Mouse (Mus musculus) liver, embryonic 18 days (tissue): ENCODE data around the gene Cfb. TPM values are rescaled to one million over a fixed set of nuclear protein-coding genes. Genes with fewer than 3 reads are reported as not detected.

ENCODE experiments used
- polyA plus RNA-seq: library from polyadenylated mRNA; depleted of rRNA; stranded (reverse); fragments of >200 nt; gene quantifications from 2 replicates; pipeline ENCODE4 v1.2.3, GENCODE M21; 2012; rRNA removed

The Cfb gene
- polyA plus RNA-seq = 687 and 748 TPM in 2 replicates

DNA sequence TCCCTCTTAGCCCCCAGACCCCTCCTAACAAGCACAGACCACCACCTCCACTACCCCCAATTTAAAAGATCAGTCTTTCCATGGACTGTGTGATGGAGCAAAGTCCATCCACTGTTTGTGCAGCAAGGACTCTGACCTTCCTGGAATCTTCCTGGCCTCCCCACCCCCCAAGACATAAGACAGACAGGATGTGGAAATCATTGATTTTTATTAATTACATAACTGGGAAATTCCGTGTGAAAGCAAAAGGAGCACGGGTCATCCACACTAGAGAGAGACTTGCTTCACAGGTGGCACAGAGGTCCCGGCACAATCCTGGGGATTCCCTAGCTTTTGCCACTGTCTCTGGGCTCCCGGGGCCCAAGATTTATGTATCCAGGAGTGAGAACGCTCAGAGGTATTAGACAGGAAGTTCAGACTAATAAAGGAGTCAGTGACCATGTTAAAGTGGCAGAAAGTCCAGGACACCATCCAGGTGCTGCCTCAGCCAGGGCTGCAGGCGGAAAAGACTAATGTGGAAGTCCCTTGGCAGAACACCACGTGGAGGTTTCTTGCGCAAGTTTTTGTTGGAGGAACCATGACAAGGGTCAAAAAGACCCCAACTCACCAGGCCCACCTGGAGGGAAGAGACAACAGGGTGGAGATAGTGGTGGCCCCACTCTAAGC lies at the start of gene Cfb:
Gene Cfb, minus strand, starts transcription at position 103 of the 666 bp plus-strand sequence.

GRCm38 (mm10) chr17:34898160-34898586 lies 35.9 kb upstream of the Cfb start, which contains the start of the genes C2 and Ehmt2:
C2 (minus strand) TSS chr17:34898265.
Ehmt2 (plus strand) TSS chr17:34898469.

DNA sequence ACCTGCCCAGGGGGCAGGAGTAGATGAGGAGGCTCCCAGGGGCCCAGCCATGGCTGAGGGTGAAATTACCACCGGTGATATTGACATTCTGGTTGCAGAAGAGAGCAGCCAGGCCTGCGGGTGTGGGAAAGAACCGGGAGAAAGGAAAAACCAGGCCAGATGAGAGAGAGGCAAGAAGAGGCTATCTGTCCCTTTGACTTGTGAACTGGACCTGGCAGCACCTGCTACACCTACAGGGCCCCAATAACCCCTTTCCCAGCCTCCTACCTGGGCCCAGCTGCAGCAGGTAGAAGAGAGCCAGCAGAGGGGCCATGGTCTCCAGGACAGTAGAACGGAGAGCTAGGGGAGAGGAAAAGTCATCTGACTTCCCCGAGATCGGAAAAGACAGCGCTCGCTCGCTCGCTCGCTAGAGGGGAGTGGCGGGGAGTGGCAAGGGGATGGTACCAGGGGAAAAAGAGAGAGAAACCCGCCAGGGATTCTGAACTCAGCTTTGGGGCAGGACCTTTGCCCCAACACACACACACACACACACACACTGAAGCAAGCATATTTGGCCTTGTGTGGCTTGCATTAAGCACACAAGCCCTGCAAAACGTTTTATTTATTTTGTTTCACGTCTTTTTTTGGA lies 19.5 kb upstream of the Cfb start, which contains the start of gene Gm20547:
Gene Gm20547, minus strand, starts transcription at position 360 of the 628 bp plus-strand sequence.

GRCm38 (mm10) chr17:34879336-34879879 lies 17.1 kb upstream of the Cfb start, which contains the start of gene Zbtb12:
Zbtb12 (plus strand) TSS chr17:34879483.

DNA sequence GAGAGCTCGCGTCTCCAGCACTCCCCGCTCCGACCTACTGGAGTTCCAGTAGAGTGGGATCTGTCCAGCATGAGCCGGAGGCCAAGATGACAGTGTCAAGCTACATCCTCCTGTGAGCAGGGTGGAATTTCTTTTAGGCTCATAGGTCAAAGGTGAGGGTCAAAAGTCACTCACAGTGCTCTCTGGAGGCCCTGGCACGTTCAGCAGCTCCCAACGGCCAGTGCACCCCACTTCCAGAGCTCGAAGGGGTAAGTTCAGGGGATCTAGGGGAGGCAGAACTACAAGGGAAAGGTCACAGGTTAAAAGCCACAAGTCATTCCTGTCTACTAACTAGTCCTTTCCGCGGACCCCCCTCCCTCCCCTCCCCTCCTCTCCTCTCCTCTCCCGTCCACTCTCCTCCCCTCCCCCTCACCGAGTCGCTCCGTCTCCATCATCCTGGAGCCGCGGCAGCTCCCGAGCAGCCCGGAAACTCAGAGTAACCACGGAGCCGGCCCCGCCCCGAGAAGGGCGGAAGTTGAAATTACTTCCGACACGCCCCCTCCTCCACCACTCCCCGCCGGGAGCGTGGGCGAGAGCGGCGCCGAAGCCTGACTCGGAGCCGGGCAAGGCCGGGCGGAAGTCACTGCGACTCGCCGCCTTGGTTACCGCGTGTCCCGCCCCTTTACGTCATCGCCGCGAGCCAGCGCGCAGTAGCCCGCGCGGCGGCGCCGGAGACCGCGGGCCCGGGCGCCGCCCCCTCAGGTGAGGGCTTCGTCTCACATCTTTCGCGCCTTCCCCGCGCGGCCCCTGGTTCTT lies 12.4 kb downstream of the Cfb start, which contains the start of the genes Skiv2l and Nelfe:
Gene Skiv2l, minus strand, starts transcription at position 489 of the 795 bp plus-strand sequence.
Gene Nelfe, plus strand, starts transcription at position 670 of the 795 bp plus-strand sequence.

DNA sequence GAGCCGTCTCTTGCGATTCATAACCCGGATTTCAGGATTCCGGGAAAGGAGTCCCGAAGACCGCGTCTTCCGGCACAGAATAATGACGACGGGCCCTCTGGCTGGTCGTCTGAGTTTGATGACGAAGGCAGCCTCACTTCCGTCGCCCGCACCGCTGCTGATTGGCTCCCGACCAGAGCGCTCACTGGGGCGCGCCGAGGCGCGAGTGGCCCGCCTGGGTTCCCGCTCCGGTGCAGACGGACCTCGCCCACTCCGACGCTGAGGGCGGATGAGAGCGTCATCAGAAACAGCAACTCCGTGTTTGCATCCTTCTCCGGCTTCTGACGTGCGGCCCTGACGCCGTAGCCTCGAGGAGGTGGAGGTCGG lies 25.5 kb downstream of the Cfb start, which contains the start of the genes Stk19 and Dxo:
Gene Stk19, minus strand, starts transcription at position 90 of the 366 bp plus-strand sequence.
Gene Dxo, plus strand, starts transcription at position 164 of the 366 bp plus-strand sequence.

Other genes starting within 250 kb of the Cfb start
- gene Egfl8, start 246.5 kb downstream of the Cfb start, polyA plus RNA-seq = 0.44 and 0.77 TPM in 2 replicates
- 14.4 and 16.0 TPM in 2 replicates for gene Ppt2, start 234.0 kb downstream of the Cfb start, polyA plus RNA-seq
- 0.03 and 0.06 TPM in 2 replicates for gene Prrt1, start 233.0 kb downstream of the Cfb start, polyA plus RNA-seq
- gene Fkbpl, start 217.8 kb downstream of the Cfb start, polyA plus RNA-seq = 1.1 and 1.2 TPM in 2 replicates
- 13.7 and 14.1 TPM in 2 replicates for gene Atf6b, start 215.4 kb downstream of the Cfb start, polyA plus RNA-seq
- gene Tnxb, start 192.0 kb downstream of the Cfb start, polyA plus RNA-seq = 0.65 and 0.73 TPM in 2 replicates
- gene C4b, start 118.6 kb downstream of the Cfb start, polyA plus RNA-seq = 128 and 142 TPM in 2 replicates
- gene Cyp21a1, start 58.0 kb downstream of the Cfb start, polyA plus RNA-seq = not detected in 2 replicates
- gene Stk19, start 25.6 kb downstream of the Cfb start, polyA plus RNA-seq = 12.4 and 13.7 TPM in 2 replicates
- gene Dxo, start 25.5 kb downstream of the Cfb start, polyA plus RNA-seq = 16.6 and 19.9 TPM in 2 replicates
- gene Skiv2l, start 12.3 kb downstream of the Cfb start, polyA plus RNA-seq = 18.6 and 23.0 TPM in 2 replicates
- 26.7 and 28.4 TPM in 2 replicates for gene Nelfe, start 12.1 kb downstream of the Cfb start, polyA plus RNA-seq
- gene Zbtb12, start 17.0 kb upstream of the Cfb start, polyA plus RNA-seq = 4.8 and 6.3 TPM in 2 replicates
- 0.04 and 0.05 TPM in 2 replicates for gene Gm20547, start 19.5 kb upstream of the Cfb start, polyA plus RNA-seq
- 36.4 and 36.8 TPM in 2 replicates for gene C2, start 35.7 kb upstream of the Cfb start, polyA plus RNA-seq
- 30.4 and 37.6 TPM in 2 replicates for gene Ehmt2, start 36.0 kb upstream of the Cfb start, polyA plus RNA-seq
- 3.8 and 5.8 TPM in 2 replicates for gene Slc44a4, start 51.9 kb upstream of the Cfb start, polyA plus RNA-seq
- gene Neu1, start 68.7 kb upstream of the Cfb start, polyA plus RNA-seq = 21.1 and 21.2 TPM in 2 replicates
- 3.1 and 3.3 TPM in 2 replicates for gene Hspa1b, start 96.7 kb upstream of the Cfb start, polyA plus RNA-seq
- not detected in 2 replicates for gene Gm20481, start 107.4 kb upstream of the Cfb start, polyA plus RNA-seq
- gene Hspa1a, start 109.6 kb upstream of the Cfb start, polyA plus RNA-seq = 1.9 and 2.5 TPM in 2 replicates
- 0.06 and 0.07 TPM in 2 replicates for gene Hspa1l, start 110.2 kb upstream of the Cfb start, polyA plus RNA-seq
- 64.3 and 69.6 TPM in 2 replicates for gene Lsm2, start 119.3 kb upstream of the Cfb start, polyA plus RNA-seq
- 42.1 and 47.2 TPM in 2 replicates for gene Vars, start 138.5 kb upstream of the Cfb start, polyA plus RNA-seq
- gene Vwa7, start 154.1 kb upstream of the Cfb start, polyA plus RNA-seq = 0.17 and 0.23 TPM in 2 replicates
- 4.3 and 5.0 TPM in 2 replicates for gene Sapcd1, start 165.5 kb upstream of the Cfb start, polyA plus RNA-seq
- gene Msh5, start 184.2 kb upstream of the Cfb start, polyA plus RNA-seq = 7.7 and 8.5 TPM in 2 replicates
- gene Clic1, start 187.4 kb upstream of the Cfb start, polyA plus RNA-seq = 88.4 and 92.7 TPM in 2 replicates
- gene Ddah2, start 196.5 kb upstream of the Cfb start, polyA plus RNA-seq = 13.9 and 14.9 TPM in 2 replicates
- gene Ly6g6c, start 202.9 kb upstream of the Cfb start, polyA plus RNA-seq = 0.06 TPM in 1 of 2 replicates, not detected in the other
- gene Mpig6b, start 203.7 kb upstream of the Cfb start, polyA plus RNA-seq = 1.5 and 1.9 TPM in 2 replicates
- gene Ly6g6e, start 214.4 kb upstream of the Cfb start, polyA plus RNA-seq = 0.28 and 0.30 TPM in 2 replicates
- 0.71 and 0.79 TPM in 2 replicates for gene Ly6g6d, start 215.5 kb upstream of the Cfb start, polyA plus RNA-seq
- 4.7 and 4.8 TPM in 2 replicates for gene Ly6g6f, start 223.1 kb upstream of the Cfb start, polyA plus RNA-seq
- gene Abhd16a, start 226.7 kb upstream of the Cfb start, polyA plus RNA-seq = 32.1 and 32.4 TPM in 2 replicates
- gene Ly6g5c, start 245.8 kb upstream of the Cfb start, polyA plus RNA-seq = not detected in 2 replicates